Mouse (Mus musculus): Measurements from ENCODE around the gene Dpy19l3.

DNA sequence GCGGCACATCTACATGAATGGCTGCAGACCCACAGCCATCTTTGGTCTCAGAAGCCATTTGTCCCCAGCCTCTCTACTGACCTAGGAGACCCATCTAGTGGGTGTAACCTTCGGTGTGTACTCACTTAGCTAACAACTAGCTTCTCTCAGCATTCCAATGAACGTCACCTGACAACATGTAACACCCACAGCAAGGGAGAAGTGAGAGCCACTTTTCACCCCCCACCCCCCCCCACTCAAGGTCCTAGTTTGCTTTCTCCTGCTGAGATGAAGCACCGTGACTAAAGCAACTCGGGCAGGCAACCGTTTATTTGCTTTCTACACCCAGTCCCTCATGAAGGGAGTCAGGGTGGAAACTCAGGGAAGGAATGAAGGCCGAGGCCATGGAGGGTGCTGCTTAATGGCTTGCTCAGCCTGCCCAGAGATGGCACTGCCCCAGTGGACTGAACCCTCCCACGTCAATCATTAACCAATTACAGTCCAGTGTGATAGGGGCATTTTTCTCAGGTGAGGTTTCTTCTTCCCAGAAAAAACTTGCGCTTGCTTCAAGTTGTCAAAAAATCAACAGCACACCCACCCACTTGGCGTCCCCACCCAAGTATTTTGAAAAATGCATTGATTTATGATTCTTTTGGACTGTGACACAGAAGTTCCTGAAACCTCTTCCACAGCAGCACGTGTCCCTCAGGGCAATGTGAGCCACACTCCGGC is 7.4 kb downstream of the Dpy19l3 start:
- no peak for TF ChIP-seq CTCF (IDR thresholded peaks at IDR 0.05; ENCODE audit: insufficient read depth, low read depth, low read length)
- no peak for TF ChIP-seq POLR2A (IDR thresholded peaks at IDR 0.05; ENCODE audit: insufficient read depth, low read depth, low read length)

Data from olfactory bulb, adult 2 months (tissue).